8 mouse cellular contexts compared by ENCODE assay signal in the genomic region with DNA sequence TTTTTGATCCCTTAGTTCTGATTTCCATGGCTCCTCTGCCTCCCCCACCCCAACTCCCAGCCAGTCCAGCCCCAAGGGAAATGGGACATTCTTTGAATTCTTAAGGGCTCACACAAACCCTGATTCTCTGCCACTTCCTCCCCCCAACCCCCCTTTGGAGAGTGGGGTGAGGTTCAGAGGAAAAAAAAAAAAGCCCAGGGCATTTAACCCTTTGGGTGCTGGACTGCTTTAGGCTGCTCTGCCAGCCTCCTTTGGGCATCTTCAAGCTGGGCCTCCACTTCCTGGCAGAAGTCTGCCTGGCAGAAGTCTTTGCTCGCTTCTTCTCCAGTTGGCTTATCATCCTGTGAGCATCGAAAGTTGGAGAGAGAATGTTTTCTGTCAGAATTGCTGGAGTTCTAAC. TPM values are rescaled to one million over a fixed set of nuclear protein-coding genes. Genes with fewer than 3 reads are reported as not detected.
DNase-seq lines count a peak whose midpoint lies in the region; ATAC-seq and TF ChIP-seq lines count a peak whose summit lies in the region.

No protein-coding gene starts in this region.

- no peak overlapping the region for H3K9ac ChIP-seq in embryonic facial prominence, embryonic 13.5 days
- no peak overlapping the region for H3K9ac ChIP-seq in hindbrain, postnatal 0 days (replicated peaks; ENCODE audit: low read length)
- no peak overlapping the region for H3K9ac ChIP-seq in lung, embryonic 15.5 days

- H3K4me2 ChIP-seq in embryonic facial prominence, embryonic 13.5 days: peak overlapping the region; percentile 7; the same call in 1 of the 2 replicates
- H3K4me2 ChIP-seq in hindbrain, postnatal 0 days (ENCODE audit: low read depth, low read length): no peak overlapping the region
- H3K4me2 ChIP-seq in lung, embryonic 15.5 days: peak overlapping the region; percentile 7; the same call in 1 of the 2 replicates

- peak overlapping the region; percentile 44 for H3K27ac ChIP-seq in left cerebral cortex, adult 2 months
- peak overlapping the region; percentile 73 for H3K27ac ChIP-seq in embryonic facial prominence, embryonic 13.5 days
- H3K27ac ChIP-seq in hindbrain, postnatal 0 days: peak overlapping the region; percentile 52; the same call in 1 of the 2 replicates
- H3K27ac ChIP-seq in lung, embryonic 15.5 days: peak overlapping the region; percentile 89

- H3K27me3 ChIP-seq in embryonic facial prominence, embryonic 13.5 days: no peaks in the 10 kb centered on the region
- no peaks in the 10 kb centered on the region for H3K27me3 ChIP-seq in hindbrain, postnatal 0 days (ENCODE audit: insufficient read depth, low read length)
- H3K27me3 ChIP-seq in lung, embryonic 15.5 days: no peaks in the 10 kb centered on the region

- intact Hi-C loops in left cerebral cortex, adult 2 months (cut with DNase I): no loop called here
- intact Hi-C loops in left cerebral cortex, postnatal 14 days (cut with DNase I): no loop called here

- H3K36me3 ChIP-seq in embryonic facial prominence, embryonic 13.5 days: peaks cover 45% of the 10 kb centered on the region
- H3K36me3 ChIP-seq in hindbrain, postnatal 0 days (ENCODE audit: insufficient read depth, low read length): peaks cover 8% of the 10 kb centered on the region; the same call in 1 of the 2 replicates
- peaks cover 15% of the 10 kb centered on the region; the same call in 1 of the 2 replicates for H3K36me3 ChIP-seq in lung, embryonic 15.5 days

- 33% methylated on average over 2 of the region's 2 CpGs for WGBS in embryonic facial prominence, embryonic 13.5 days
- 37% methylated on average over 2 of the region's 2 CpGs for WGBS in hindbrain, postnatal 0 days
- WGBS in lung, embryonic 15.5 days: 13% methylated on average over 2 of the region's 2 CpGs

- peaks cover 92% of the 10 kb centered on the region for H3K4me1 ChIP-seq in embryonic facial prominence, embryonic 13.5 days
- H3K4me1 ChIP-seq in hindbrain, postnatal 0 days (ENCODE audit: insufficient read depth, low read length): peaks cover 65% of the 10 kb centered on the region
- H3K4me1 ChIP-seq in lung, embryonic 15.5 days: peaks cover 99% of the 10 kb centered on the region

- no peak overlapping the region for H3K4me3 ChIP-seq in left cerebral cortex, adult 2 months
- H3K4me3 ChIP-seq in embryonic facial prominence, embryonic 13.5 days: no peak overlapping the region
- H3K4me3 ChIP-seq in hindbrain, postnatal 0 days (ENCODE audit: low read length): no peak overlapping the region
- H3K4me3 ChIP-seq in lung, embryonic 15.5 days: no peak overlapping the region

- DNase-seq in left cerebral cortex, adult 2 months (ENCODE audit: extremely low spot score in 1 of 2, low spot score in 2 of 2): no peak
- DNase-seq in left cerebral cortex, postnatal 14 days (ENCODE audit: low spot score in 2 of 2): no peak
- DNase-seq in hindbrain, postnatal 0 days (ENCODE audit: low spot score): peak; percentile 45
- DNase-seq in thymus, postnatal 36 days: peak; percentile 49 to 60
- DNase-seq in right cerebral cortex, postnatal 14 days: no peak

- no peaks in the 10 kb centered on the region for H3K9me3 ChIP-seq in embryonic facial prominence, embryonic 13.5 days
- no peaks in the 10 kb centered on the region for H3K9me3 ChIP-seq in hindbrain, postnatal 0 days (ENCODE audit: low read length)
- H3K9me3 ChIP-seq in lung, embryonic 15.5 days: no peaks in the 10 kb centered on the region

- TF ChIP-seq CTCF in left cerebral cortex, adult 2 months (IDR thresholded peaks at IDR 0.05): no peak
- TF ChIP-seq CTCF in hindbrain, postnatal 0 days (IDR thresholded peaks at IDR 0.05; ENCODE audit: low read depth): no peak

- no peak for ATAC-seq in embryonic facial prominence, embryonic 13.5 days (ENCODE audit: insufficient number of reproducible peaks, insufficient read depth, low FRiP score, low TSS enrichment, low read depth)
- no peak for ATAC-seq in hindbrain, postnatal 0 days
- peak; percentile 12; the same call in 1 of the 2 replicates for ATAC-seq in lung, embryonic 15.5 days (ENCODE audit: borderline replicate concordance, extremely low read depth, low FRiP score, low TSS enrichment)
- ATAC-seq in granulocyte monocyte progenitor cell, adult 5-6 weeks (replicated peaks; ENCODE audit: poor library complexity, severe bottlenecking): no peak

RNA-seq across cellular contexts. Expression of a gene that starts 9.3 kb away (rescaled TPM):
- 100 to 1,000 TPM; 174 to 191 TPM for total RNA-seq in left cerebral cortex, adult 2 months (2021)
- total RNA-seq in left cerebral cortex, postnatal 14 days (2021): 100 to 1,000 TPM; 189 to 204 TPM
- polyA plus RNA-seq in embryonic facial prominence, embryonic 13.5 days (2015; fragmentation: Nextera tagmentation; extraction: Ambion mirVana): 122 and 131 TPM in 2 replicates
- total RNA-seq in hindbrain, postnatal 0 days (2014; rRNA removed): 177 and 187 TPM in 2 replicates
- polyA plus RNA-seq in hindbrain, postnatal 0 days (2015; fragmentation: Nextera tagmentation; extraction: Ambion mirVana): 121 and 137 TPM in 2 replicates
- polyA plus RNA-seq in lung, embryonic 15.5 days (2015; fragmentation: Nextera tagmentation; extraction: Ambion mirVana): 153 and 160 TPM in 2 replicates
- 60.5 and 60.7 TPM in 2 replicates for total RNA-seq in granulocyte monocyte progenitor cell, adult 5-6 weeks (2014; fragmentation: Nextera tagmentation)
- 92.5 and 124 TPM in 2 replicates for total RNA-seq in granulocyte monocyte progenitor cell, adult 5-6 weeks (2017)

RNA-seq across cellular contexts. Expression of a gene that starts 25.9 kb away (rescaled TPM):
- 100 to 1,000 TPM; 326 to 327 TPM for total RNA-seq in left cerebral cortex, adult 2 months (2021)
- total RNA-seq in left cerebral cortex, postnatal 14 days (2021): 100 to 1,000 TPM; 342 to 343 TPM
- 596 and 632 TPM in 2 replicates for polyA plus RNA-seq in embryonic facial prominence, embryonic 13.5 days (2015; fragmentation: Nextera tagmentation; extraction: Ambion mirVana)
- 124 and 141 TPM in 2 replicates for total RNA-seq in hindbrain, postnatal 0 days (2014; rRNA removed)
- polyA plus RNA-seq in hindbrain, postnatal 0 days (2015; fragmentation: Nextera tagmentation; extraction: Ambion mirVana): 351 and 362 TPM in 2 replicates
- 457 and 490 TPM in 2 replicates for polyA plus RNA-seq in lung, embryonic 15.5 days (2015; fragmentation: Nextera tagmentation; extraction: Ambion mirVana)
- 2,177 and 2,335 TPM in 2 replicates for total RNA-seq in granulocyte monocyte progenitor cell, adult 5-6 weeks (2014; fragmentation: Nextera tagmentation)
- 2,263 and 3,329 TPM in 2 replicates for total RNA-seq in granulocyte monocyte progenitor cell, adult 5-6 weeks (2017)

RNA-seq across cellular contexts. Expression of a gene that starts 32.4 kb away (rescaled TPM):
- total RNA-seq in left cerebral cortex, adult 2 months (2021): 1 to 10 TPM in 1 of 2 experiments, not detected in 1; 1.0 TPM
- total RNA-seq in left cerebral cortex, postnatal 14 days (2021): 1 to 10 TPM in 1 of 2 experiments, not detected in 1; 1.0 TPM
- 0.62 and 0.84 TPM in 2 replicates for polyA plus RNA-seq in embryonic facial prominence, embryonic 13.5 days (2015; fragmentation: Nextera tagmentation; extraction: Ambion mirVana)
- total RNA-seq in hindbrain, postnatal 0 days (2014; rRNA removed): not detected in 2 replicates
- not detected in 2 replicates for polyA plus RNA-seq in hindbrain, postnatal 0 days (2015; fragmentation: Nextera tagmentation; extraction: Ambion mirVana)
- polyA plus RNA-seq in lung, embryonic 15.5 days (2015; fragmentation: Nextera tagmentation; extraction: Ambion mirVana): 0.85 TPM in 1 of 2 replicates, not detected in the other
- total RNA-seq in granulocyte monocyte progenitor cell, adult 5-6 weeks (2014; fragmentation: Nextera tagmentation): not detected in 2 replicates
- not detected in 2 replicates for total RNA-seq in granulocyte monocyte progenitor cell, adult 5-6 weeks (2017)

RNA-seq across cellular contexts. Expression of a gene that starts 32.5 kb away (rescaled TPM):
- total RNA-seq in left cerebral cortex, adult 2 months (2021): 10 to 100 TPM; 77.6 to 78.9 TPM
- 10 to 100 TPM; 48.5 to 52.8 TPM for total RNA-seq in left cerebral cortex, postnatal 14 days (2021)
- 10.5 and 11.8 TPM in 2 replicates for polyA plus RNA-seq in embryonic facial prominence, embryonic 13.5 days (2015; fragmentation: Nextera tagmentation; extraction: Ambion mirVana)
- 29.4 and 30.0 TPM in 2 replicates for total RNA-seq in hindbrain, postnatal 0 days (2014; rRNA removed)
- polyA plus RNA-seq in hindbrain, postnatal 0 days (2015; fragmentation: Nextera tagmentation; extraction: Ambion mirVana): 31.6 and 32.3 TPM in 2 replicates
- 4.2 and 4.4 TPM in 2 replicates for polyA plus RNA-seq in lung, embryonic 15.5 days (2015; fragmentation: Nextera tagmentation; extraction: Ambion mirVana)
- total RNA-seq in granulocyte monocyte progenitor cell, adult 5-6 weeks (2014; fragmentation: Nextera tagmentation): 3.8 TPM in 1 of 2 replicates, not detected in the other
- total RNA-seq in granulocyte monocyte progenitor cell, adult 5-6 weeks (2017): 1.3 TPM in 1 of 2 replicates, not detected in the other

RNA-seq across cellular contexts. Expression of a gene that starts 41.7 kb away (rescaled TPM):
- total RNA-seq in left cerebral cortex, adult 2 months (2021): 10 to 100 TPM; 19.5 to 21.3 TPM
- total RNA-seq in left cerebral cortex, postnatal 14 days (2021): 10 to 100 TPM; 20.3 to 21.3 TPM
- 22.5 and 23.3 TPM in 2 replicates for polyA plus RNA-seq in embryonic facial prominence, embryonic 13.5 days (2015; fragmentation: Nextera tagmentation; extraction: Ambion mirVana)
- total RNA-seq in hindbrain, postnatal 0 days (2014; rRNA removed): 13.3 and 14.2 TPM in 2 replicates
- polyA plus RNA-seq in hindbrain, postnatal 0 days (2015; fragmentation: Nextera tagmentation; extraction: Ambion mirVana): 11.9 and 12.9 TPM in 2 replicates
- 15.6 and 18.5 TPM in 2 replicates for polyA plus RNA-seq in lung, embryonic 15.5 days (2015; fragmentation: Nextera tagmentation; extraction: Ambion mirVana)
- 9.0 and 13.0 TPM in 2 replicates for total RNA-seq in granulocyte monocyte progenitor cell, adult 5-6 weeks (2014; fragmentation: Nextera tagmentation)
- 16.3 and 18.9 TPM in 2 replicates for total RNA-seq in granulocyte monocyte progenitor cell, adult 5-6 weeks (2017)

Comparison
In these comparisons a context has a peak if more than half of its experiments do, and no peak if none do; other contexts are left out.
1. DNase-seq: peak in hindbrain, postnatal 0 days (single experiment) and thymus, postnatal 36 days (2 of 2); none in left cerebral cortex, adult 2 months (0 of 2), left cerebral cortex, postnatal 14 days (0 of 2) and right cerebral cortex, postnatal 14 days (single experiment).
2. RNA of a gene that starts 25.9 kb away (total RNA-seq): 2,177 to 3,329 TPM in granulocyte monocyte progenitor cell, adult 5-6 weeks; 342 to 343 TPM in left cerebral cortex, postnatal 14 days, 326 to 327 TPM in left cerebral cortex, adult 2 months and 124 to 141 TPM in hindbrain, postnatal 0 days; every median in the first group is over 4 times any median in the second.
3. Peak in every context shown above with its lines, with median percentiles within 50 percentile points of each other: H3K27ac ChIP-seq.